Mouse (Mus musculus) spleen, postnatal 4 days (tissue): ENCODE results near the gene Rln3.
"Not testable (repeated sequence)": the region's sequence is repeated elsewhere in the genome, so short reads cannot be mapped to it uniquely, and the experiment has no call there.

Experiments used
- DNase-seq, 2 experiments: peaks; one replicate each; pipeline ENCODE4 v3.0.0; 2022; ENCODE audit warnings: low spot score in 2 of 2

Gene Rln3

GRCm38 (mm10) chr8:84019738-84020137 lies 25.1 kb downstream of the Rln3 start:
- no peak for DNase-seq

DNA sequence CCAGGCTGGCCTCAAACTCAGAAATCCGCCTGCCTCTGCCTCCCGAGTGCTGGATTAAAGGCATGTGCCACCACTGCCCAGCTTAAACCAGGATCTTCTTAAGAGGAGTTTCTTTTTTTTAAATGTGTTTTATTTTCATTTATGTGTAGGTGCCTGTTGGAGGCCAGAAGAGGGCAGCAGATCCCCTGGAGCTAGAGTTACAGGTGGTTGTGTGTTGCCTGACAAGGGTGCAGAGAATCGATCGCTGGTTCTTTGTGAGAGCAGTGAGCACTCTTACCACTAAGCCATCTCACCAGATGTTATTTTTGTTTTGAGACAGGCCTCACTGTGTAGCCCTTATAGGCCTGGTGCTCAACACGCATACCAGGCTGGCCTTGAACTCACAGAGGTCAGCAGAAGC lies 29.0 kb downstream of the Rln3 start:
- no peak for DNase-seq

- no peak for DNase-seq
Measured at GRCm38 (mm10) chr8:84012499-84013165, 32.2 kb downstream of the Rln3 start.

- DNase-seq = no peak
Measured at GRCm38 (mm10) chr8:84011705-84012498, 32.9 kb downstream of the Rln3 start, which contains the start of gene 2210011C24Rik. Gene 2210011C24Rik, minus strand, starts transcription at chr8:84012171.

DNA sequence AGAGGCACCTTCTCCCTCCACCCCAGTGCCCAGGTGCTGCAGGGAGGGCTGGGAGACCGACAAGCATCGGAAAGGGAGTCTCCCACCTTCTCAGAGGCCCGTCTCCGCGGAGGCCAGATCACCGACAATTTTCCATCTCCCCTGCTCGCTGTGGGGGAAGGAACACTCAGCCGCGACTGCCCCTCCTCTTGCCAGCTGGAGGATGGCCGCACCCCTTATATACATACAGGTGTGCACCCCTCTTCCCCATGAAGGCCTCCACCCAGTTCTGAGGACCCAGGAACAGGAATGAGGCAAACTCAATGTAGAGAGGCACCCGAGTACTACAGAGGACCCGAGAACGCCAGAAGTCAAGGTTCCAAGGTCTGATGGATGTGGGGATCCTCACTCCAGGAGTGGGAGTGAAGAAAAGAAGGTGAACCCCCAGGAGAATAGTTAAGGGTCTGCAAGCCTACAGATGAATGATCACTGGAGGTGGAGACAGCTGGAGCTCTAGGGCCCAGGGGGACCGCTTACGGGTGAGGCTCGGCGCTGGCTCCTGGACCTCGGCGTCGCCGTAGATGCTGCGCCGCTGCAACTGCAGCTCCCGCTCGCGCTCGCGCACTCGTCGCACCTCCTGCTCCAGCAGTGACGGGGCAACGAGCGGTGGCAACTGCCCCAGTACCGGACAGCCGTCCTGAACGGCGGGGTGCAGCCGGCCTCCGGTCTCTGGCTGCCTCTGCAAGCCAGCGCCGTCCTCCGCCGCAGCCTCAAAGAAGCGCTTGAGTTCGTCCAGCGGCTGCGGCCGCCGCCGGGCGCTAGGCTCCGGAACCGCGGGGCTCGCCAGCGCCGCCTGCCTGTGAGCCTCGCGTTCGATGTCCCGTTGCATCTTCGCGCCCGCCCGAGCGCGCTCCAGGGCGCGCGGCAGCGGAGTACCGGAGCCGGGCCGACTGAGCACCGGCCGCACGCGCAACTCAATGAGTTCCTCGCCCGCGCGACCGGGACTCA lies 33.9 kb downstream of the Rln3 start:
- peak; percentile 67 to 89 for DNase-seq

DNA sequence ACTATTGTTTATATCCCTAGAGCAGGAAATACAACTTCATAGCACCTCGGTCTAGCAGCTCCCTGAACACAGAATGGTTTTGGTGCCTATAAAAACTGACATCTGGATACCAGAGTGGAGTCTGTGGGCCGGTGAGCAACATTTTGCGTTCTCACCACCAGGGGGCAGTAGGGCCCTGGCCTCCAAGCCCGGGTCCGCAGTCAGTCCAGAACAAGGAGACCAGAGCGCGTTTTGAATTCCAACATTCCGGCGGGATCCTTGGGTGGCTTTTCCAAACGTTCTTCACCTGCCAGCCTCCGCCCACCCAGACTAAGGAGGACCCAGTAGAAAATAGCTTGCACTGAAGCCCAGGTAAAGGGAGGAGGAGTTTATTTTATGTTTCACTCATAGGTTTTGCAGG lies 34.9 kb downstream of the Rln3 start:
- peak; percentile 81 to 93 for DNase-seq

DNA sequence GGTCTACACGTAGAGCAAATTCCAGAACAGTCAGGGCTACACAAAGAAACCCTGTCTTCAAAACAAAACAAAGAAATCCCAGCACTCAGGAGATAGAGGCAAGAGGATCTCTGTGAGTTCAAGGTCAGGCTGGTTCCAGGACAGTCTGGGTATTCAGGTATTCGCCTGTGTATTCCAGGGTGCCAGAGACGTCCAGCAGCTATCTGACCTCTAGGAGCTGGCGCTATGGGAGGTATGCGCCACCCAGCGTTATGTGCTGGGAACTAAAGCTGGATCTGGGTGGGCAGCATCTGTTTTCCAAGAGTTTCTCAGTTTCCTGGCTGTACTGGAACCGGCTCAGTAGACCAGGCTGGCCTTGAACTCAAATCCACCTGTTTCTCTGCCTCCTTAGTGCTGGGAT lies 36.4 kb downstream of the Rln3 start:
- no peak for DNase-seq

DNA sequence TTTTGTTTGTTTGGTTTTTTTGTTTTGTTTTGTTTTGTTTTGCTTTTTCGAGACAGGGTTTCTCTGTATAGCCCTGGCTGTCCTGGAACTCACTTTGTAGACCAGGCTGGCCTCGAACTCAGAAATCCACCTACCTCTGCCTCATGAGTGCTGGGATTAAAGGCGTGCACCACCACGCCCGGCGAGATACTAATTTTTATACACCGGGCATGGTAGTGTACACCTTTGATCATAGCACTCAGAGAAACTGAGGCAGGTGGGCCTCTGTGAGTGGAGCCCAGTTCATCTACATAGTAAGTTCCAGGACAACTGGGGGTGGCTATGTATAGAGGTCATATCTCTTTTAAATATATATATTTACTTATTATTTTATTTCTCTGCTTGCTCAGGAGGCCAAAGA lies 39.3 kb downstream of the Rln3 start:
- DNase-seq = not testable (repeated sequence)

GRCm38 (mm10) chr8:84004533-84005201 lies 40.1 kb downstream of the Rln3 start:
- DNase-seq = peak; percentile 93 to 96

GRCm38 (mm10) chr8:84003612-84004246 lies 41.1 kb downstream of the Rln3 start:
- no peak for DNase-seq

GRCm38 (mm10) chr8:84002957-84003611 lies 41.7 kb downstream of the Rln3 start:
- no peak for DNase-seq

- no peak for DNase-seq
Measured at GRCm38 (mm10) chr8:84001281-84002000, 43.4 kb downstream of the Rln3 start, which contains the start of gene 1700067K01Rik. Gene 1700067K01Rik, plus strand, starts transcription at chr8:84001502.

GRCm38 (mm10) chr8:83999825-84000224 lies 45.0 kb downstream of the Rln3 start:
- DNase-seq = no peak

DNA sequence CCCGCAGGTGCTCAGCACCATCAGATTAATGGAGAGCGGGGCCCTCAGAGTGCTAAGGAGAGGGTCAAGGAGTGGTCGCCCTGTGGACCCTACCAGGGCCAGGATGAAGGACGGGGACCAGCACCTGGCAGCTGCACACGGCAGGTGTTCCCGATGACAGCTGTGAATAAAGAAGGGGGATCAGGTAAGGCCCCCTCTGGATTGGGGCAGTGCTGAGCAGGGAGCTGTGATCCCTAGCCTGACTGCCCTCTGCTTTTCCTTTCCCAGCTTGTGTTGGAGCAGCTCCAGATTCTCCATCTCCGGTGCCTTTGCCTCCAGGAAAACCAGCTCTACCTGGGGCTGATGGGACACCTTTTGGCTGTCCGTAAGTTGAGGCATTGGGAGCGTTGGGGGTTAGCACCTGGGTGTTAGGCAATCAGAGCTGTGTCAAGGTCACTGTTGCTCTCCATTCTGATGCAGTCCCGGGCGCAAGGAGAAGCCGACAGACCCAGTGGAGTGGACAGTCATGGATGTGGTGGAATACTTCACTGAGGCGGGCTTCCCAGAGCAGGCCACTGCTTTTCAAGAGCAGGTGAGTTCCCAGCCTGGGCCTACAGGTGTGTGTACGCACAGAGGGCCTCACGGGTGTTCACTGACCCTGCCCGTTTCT lies 45.6 kb downstream of the Rln3 start:
- no peak for DNase-seq

DNA sequence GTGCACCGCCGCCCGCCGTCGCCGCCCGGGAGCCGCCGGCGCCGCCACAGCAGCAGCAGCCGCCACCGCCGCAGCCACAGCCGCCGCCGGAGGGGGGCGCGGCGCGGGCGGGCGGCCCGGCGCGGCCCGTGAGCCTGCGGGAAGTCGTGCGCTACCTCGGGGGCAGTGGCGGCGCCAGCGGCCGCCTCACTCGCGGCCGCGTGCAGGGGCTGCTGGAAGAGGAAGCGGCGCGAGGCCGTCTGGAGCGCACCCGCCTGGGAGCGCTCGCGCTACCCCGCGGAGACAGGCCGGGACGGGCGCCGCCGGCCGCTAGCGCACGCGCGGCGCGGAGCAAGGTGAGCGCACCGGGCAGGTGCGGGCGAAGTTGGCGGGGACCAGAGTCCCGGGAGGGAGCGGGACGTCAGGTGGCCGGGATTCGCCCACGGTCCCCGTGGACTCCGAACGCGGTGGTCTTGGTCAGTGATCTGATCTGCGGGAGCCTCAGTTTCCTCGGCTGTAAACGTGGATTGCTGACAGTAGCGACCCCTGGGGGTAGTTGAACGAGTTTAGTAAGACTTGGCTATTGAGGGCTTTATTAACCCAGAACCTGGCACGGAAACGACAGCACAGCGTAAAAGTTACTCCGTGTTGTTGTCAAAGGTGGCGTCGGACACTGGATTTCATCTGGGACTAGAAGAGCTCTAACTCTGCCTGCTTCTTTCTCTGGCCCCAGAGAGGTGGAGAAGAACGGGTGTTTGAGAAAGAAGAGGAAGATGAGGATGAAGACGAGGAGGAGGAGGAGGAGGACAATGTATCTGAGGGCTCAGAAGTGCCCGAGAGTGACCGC lies 46.4 kb downstream of the Rln3 start:
- peak; percentile 66 to 86 for DNase-seq

GRCm38 (mm10) chr8:83997511-83998141 lies 47.2 kb downstream of the Rln3 start, which contains the start of gene Samd1:
Gene Samd1, plus strand, starts transcription at chr8:83997672.
- peak; percentile 56 to 85 for DNase-seq
